Mouse (Mus musculus) gastrocnemius, adult 8-10 months (tissue): ENCODE data around the gene Olfr455. TPM values are rescaled to one million over a fixed set of nuclear protein-coding genes. Genes with fewer than 3 reads are reported as not detected.
A peak's percentile ranks its signal among the peaks of the same experiment; 100 is the strongest.

Experiments used
- DNase-seq, 2 experiments: peaks; one replicate each; pipeline ENCODE4 v3.0.0; 2022; ENCODE audit warnings: low spot score in 2 of 2
- total RNA-seq, 4 experiments: library from RNA; stranded (reverse); gene quantifications; 2 replicates each; pipeline ENCODE4 v1.2.4; 2022

Olfr455 gene
- total RNA-seq: not detected

GRCm38 (mm10) chr6:42547461-42547860 lies at the start of gene Olfr455:
TSS of gene Olfr455 (minus strand) at chr6:42547587.
- DNase-seq: no peak

- DNase-seq: no peak
These were observed 45.9 kb upstream of the Olfr455 start for GRCm38 (mm10) chr6:42593138-42593882.

GRCm38 (mm10) chr6:42586569-42586968 lies 39.2 kb upstream of the Olfr455 start:
- no peak for DNase-seq

- DNase-seq: peak in 1 of 2 experiments; percentile 21
These were observed 36.1 kb upstream of the Olfr455 start for GRCm38 (mm10) chr6:42583488-42583872.

- DNase-seq: no peak
These were observed 35.5 kb upstream of the Olfr455 start for GRCm38 (mm10) chr6:42582741-42583487.

GRCm38 (mm10) chr6:42578678-42579077 lies 31.3 kb upstream of the Olfr455 start:
- DNase-seq: no peak

- DNase-seq: no peak
These were observed 30.0 kb upstream of the Olfr455 start for GRCm38 (mm10) chr6:42577433-42577832.

- DNase-seq: no peak
These were observed 20.8 kb upstream of the Olfr455 start for GRCm38 (mm10) chr6:42568205-42568604.

- DNase-seq: no peak
These were observed 18.8 kb upstream of the Olfr455 start for GRCm38 (mm10) chr6:42566076-42566598.

- DNase-seq: no peak
These were observed 14.9 kb upstream of the Olfr455 start for GRCm38 (mm10) chr6:42562280-42562679.

- no peak for DNase-seq
These were observed 13.5 kb upstream of the Olfr455 start for GRCm38 (mm10) chr6:42560885-42561284.

- DNase-seq: no peak
These were observed 11.3 kb upstream of the Olfr455 start for GRCm38 (mm10) chr6:42558641-42559040.

- DNase-seq: no peak
These were observed 1.2 kb downstream of the Olfr455 start for GRCm38 (mm10) chr6:42546180-42546579.

- DNase-seq: no peak
These were observed 1.9 kb downstream of the Olfr455 start for GRCm38 (mm10) chr6:42545451-42545885.

- DNase-seq: no peak
These were observed 2.5 kb downstream of the Olfr455 start for GRCm38 (mm10) chr6:42544846-42545245.

GRCm38 (mm10) chr6:42542036-42543031 lies 5.1 kb downstream of the Olfr455 start:
- peak; percentile 41 to 57 for DNase-seq

- no peak for DNase-seq
These were observed 6.7 kb downstream of the Olfr455 start for GRCm38 (mm10) chr6:42540681-42541080.

GRCm38 (mm10) chr6:42539711-42540110 lies 7.7 kb downstream of the Olfr455 start:
- no peak for DNase-seq

- DNase-seq: no peak
These were observed 33.9 kb downstream of the Olfr455 start for GRCm38 (mm10) chr6:42513461-42513860.

GRCm38 (mm10) chr6:42509311-42509710 lies 38.1 kb downstream of the Olfr455 start:
- no peak for DNase-seq

- DNase-seq: no peak
These were observed 43.9 kb downstream of the Olfr455 start for GRCm38 (mm10) chr6:42503478-42503877.
